Mouse (Mus musculus) gastrocnemius, adult 2 months (tissue): ENCODE measurements around the gene Hrg. TPM values are rescaled to one million over a fixed set of nuclear protein-coding genes. Genes with fewer than 3 reads are reported as not detected.

Experiments used
- total RNA-seq, 2 experiments: library from RNA; stranded (reverse); gene quantifications; 2 replicates each; pipeline ENCODE4 v1.2.3; 2021

Gene Hrg
- total RNA-seq, 2 experiments from 2014 or later, result not detected

Other genes with a start within 250 kb of the Hrg start
- not detected for gene Crygs, start 139.5 kb upstream of the Hrg start, total RNA-seq
- 1 to 10 TPM; 7.0 to 7.2 TPM for gene Tbccd1, start 93.4 kb upstream of the Hrg start, total RNA-seq
- gene Dnajb11, start 93.2 kb upstream of the Hrg start, total RNA-seq, result 10 to 100 TPM; 36.0 to 44.4 TPM
- gene Ahsg, start 59.8 kb upstream of the Hrg start, total RNA-seq, result not detected
- not detected for gene Fetub, start 32.7 kb upstream of the Hrg start, total RNA-seq
- under 1 TPM in 1 of 2 experiments, not detected in 1; 0.14 TPM for gene Kng2, start 78.4 kb downstream of the Hrg start, total RNA-seq
- not detected for gene Kng1, start 106.8 kb downstream of the Hrg start, total RNA-seq
- gene Eif4a2, start 156.4 kb downstream of the Hrg start, total RNA-seq, result 100 to 1,000 TPM; 458 to 462 TPM
- gene Rfc4, start 176.7 kb downstream of the Hrg start, total RNA-seq, result 1 to 10 TPM; 7.6 to 7.9 TPM
- 1 to 10 TPM in 1 of 2 experiments, under 1 TPM in 1; 0.87 to 8.6 TPM for gene Adipoq, start 195.5 kb downstream of the Hrg start, total RNA-seq